Mouse (Mus musculus) intestine, postnatal 0 days (tissue): ENCODE measurements around the gene Arhgef25. TPM values are rescaled to one million over a fixed set of nuclear protein-coding genes. Genes with fewer than 3 reads are reported as not detected.
"Not testable (repeated sequence)": the region's sequence is repeated elsewhere in the genome, so short reads cannot be mapped to it uniquely, and the experiment has no call there.

Source experiments
- ATAC-seq: fragments of 200-750 bp; cut with Nextera tagmentation; 2 replicates; pipeline ENCODE4 v1.8.0; 2017; ENCODE audit warnings: mild to moderate bottlenecking, moderate TSS enrichment, moderate library complexity
- H3K27ac ChIP-seq: fragments of 300-500 bp; sonication (generic); 2 replicates; pipeline ENCODE4 v1.5.1; 2014; ENCODE audit warnings: mild to moderate bottlenecking, low read depth, low read length, moderate library complexity
- H3K27me3 ChIP-seq: fragments of 300-500 bp; sonication (generic); replicated peaks from 2 replicates; pipeline ENCODE4 v1.6.1; 2014; ENCODE audit warnings: low read length, mixed read lengths; ENCODE audit not compliant: control insufficient read depth, insufficient read depth
- H3K36me3 ChIP-seq: fragments of 300-500 bp; sonication (generic); 2 replicates; pipeline ENCODE4 v1.6.1; 2014; ENCODE audit warnings: mild to moderate bottlenecking, moderate library complexity; ENCODE audit not compliant: control insufficient read depth, insufficient read depth
- H3K4me1 ChIP-seq: fragments of 300-500 bp; sonication (generic); replicated peaks from 2 replicates; pipeline ENCODE4 v1.6.1; 2014; ENCODE audit warnings: antibody characterized with exemption, low read length, mixed read lengths; ENCODE audit not compliant: control insufficient read depth, insufficient read depth
- H3K4me2 ChIP-seq: fragments of 300-500 bp; sonication (generic); replicated peaks from 2 replicates; pipeline ENCODE4 v1.6.1; 2014; ENCODE audit warnings: low read depth, mild to moderate bottlenecking, moderate library complexity
- H3K4me3 ChIP-seq: fragments of 300-500 bp; sonication (generic); 2 replicates; pipeline ENCODE4 v1.5.1; 2014; ENCODE audit warnings: low read depth, low read length
- H3K9ac ChIP-seq: fragments of 300-500 bp; sonication (generic); 2 replicates; pipeline ENCODE4 v1.6.1; 2014; ENCODE audit warnings: mild to moderate bottlenecking, low read depth, low read length
- H3K9me3 ChIP-seq: fragments of 300-500 bp; sonication (generic); 2 replicates; pipeline ENCODE4 v1.6.1; 2016; ENCODE audit warnings: mixed run types; ENCODE audit not compliant: control insufficient read depth
- CTCF ChIP-seq: sonication (generic); IDR thresholded peaks from 2 replicates; pipeline ENCODE4 v1.5.1; 2016; ENCODE audit warnings: low read depth, mild to moderate bottlenecking, control low read depth, antibody characterized with exemption, moderate library complexity
- WGBS: fragments of 180-500 bp; shearing (Covaris S2); extraction: QIAGEN DNeasy Blood & Tissue Kit; methylation state at CpG from one replicate; pipeline ENCODE4 v1.1.7; 2014; 5-methylcytosine and 5-hydroxymethylcytosine counted together
- polyA plus RNA-seq: library from polyadenylated mRNA; unstranded; fragments of >200 nt; fragmentation: Nextera tagmentation; extraction: Ambion mirVana; gene quantifications from 2 replicates; pipeline ENCODE4 v1.2.1, GENCODE M21; 2015

Arhgef25 gene
- polyA plus RNA-seq, 1 experiment from 2014 or later: 14.4 TPM

DNA sequence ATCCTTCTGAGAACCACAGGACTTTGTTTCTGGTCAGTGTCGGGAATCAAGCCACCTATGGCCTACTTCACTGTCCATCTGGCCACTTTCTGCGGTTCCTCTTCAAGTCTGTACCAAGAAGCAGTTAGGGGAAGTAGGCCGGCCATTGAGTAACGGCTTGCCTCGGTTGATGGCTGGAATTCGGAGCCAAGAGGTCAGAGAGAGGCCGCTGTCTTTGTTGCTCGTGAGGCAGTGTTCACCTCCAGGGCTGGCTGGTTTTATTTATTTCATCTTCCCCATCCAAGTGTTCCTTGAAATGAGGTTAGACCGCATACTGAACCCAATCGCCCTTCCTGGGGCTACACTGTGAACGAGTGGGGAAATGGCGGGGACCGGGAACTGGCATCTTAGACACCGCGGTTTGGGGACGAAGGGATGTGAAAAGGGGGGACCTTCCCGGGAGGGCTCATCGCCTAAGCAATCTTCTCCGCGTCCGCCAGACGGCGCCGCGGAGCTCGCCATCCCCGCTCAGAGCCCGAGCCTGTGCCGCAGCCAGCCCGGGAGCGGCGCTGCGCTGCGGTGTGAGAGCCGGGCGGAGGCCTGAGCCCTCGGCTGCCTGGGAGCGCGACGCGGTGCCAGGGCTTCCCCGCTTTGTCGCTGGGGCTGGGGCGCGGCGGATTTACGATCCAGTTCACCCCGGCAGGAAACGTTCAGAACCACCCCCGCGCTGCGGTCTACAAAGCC, 25.1 kb downstream of the Arhgef25 start, which contains the start of gene B4galnt1:
TSS of gene B4galnt1 (plus strand) at position 595 of the 723 bp plus-strand sequence.
- Histone ChIP-seq H3K9me3 (no peaks in the 10 kb centered on the region), H3K27ac (peak within 1 kb of the TSS; percentile 84), H3K4me1 (no peaks in the 10 kb centered on the region; the same call in 1 of the 2 replicates), H3K4me3 (peak within 1 kb of the TSS; percentile 57), H3K9ac (peak within 1 kb of the TSS; percentile 60), H3K36me3 (peaks cover 3% of the 10 kb centered on the region; the same call in 1 of the 2 replicates), H3K4me2 (peak within 1 kb of the TSS; percentile 98), H3K27me3 (peaks cover 18% of the 10 kb centered on the region)
- WGBS: 3% methylated on average over 52 of the region's 52 CpGs
- TF ChIP-seq CTCF: peak; percentile 98
- ATAC-seq: peak; percentile 78

DNA sequence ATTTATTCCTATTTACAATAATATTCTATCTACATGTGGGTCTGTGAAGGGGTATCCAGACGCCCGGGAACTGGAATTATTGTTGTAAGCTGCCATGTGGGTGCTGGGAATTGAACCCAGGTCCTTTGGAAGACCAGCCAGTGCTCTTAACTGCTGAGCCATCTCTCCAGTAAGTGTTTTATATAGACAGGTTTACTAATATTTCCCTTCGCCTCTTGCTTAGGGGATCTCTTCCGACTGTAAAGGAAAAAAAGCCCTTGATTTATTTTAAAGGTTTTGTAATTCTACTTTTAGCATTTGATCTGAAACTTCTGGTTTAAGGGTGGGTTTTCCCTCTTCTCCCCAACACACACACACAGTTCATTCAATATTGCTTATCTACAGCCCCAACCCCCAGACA, 25.7 kb downstream of the Arhgef25 start:
- Histone ChIP-seq H3K4me2 (peak overlapping the region; percentile 98; the same call in 1 of the 2 replicates), H3K9ac (no peak overlapping the region), H3K27me3 (peaks cover 16% of the 10 kb centered on the region; the same call in 1 of the 2 replicates), H3K36me3 (no peaks in the 10 kb centered on the region), H3K4me3 (no peak overlapping the region), H3K9me3 (no peaks in the 10 kb centered on the region), H3K27ac (no peak overlapping the region), H3K4me1 (no peaks in the 10 kb centered on the region; the same call in 1 of the 2 replicates)
- WGBS: 91% methylated on average over 4 of the region's 4 CpGs
- TF ChIP-seq CTCF: no peak
- no peak for ATAC-seq

DNA sequence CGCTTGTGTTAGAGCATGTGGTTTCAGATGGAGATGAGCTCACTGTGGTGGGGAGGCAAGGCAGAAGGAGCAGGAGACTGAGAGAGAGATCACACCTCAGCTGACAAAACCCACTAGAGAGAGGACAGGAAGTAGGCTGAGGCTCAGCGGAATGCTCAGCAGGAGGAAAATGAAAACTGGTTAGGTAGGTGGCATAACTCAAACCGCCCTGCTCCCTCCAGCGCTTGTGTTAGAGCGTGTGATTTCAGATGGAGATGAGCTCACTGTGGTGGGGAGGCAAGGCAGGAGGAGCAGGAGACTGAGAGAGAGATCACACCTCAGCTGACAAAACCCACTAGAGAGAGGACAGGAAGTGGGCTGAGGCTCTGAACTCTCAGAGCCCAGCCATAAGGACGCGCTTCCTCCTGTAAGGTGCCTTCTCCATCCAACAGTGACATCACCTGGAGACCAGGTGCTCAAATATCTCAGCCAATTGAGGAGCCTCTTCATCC, 27.1 kb downstream of the Arhgef25 start:
- 49% methylated on average over 7 of the region's 7 CpGs for WGBS
- H3K36me3 ChIP-seq, H3K9me3 ChIP-seq, H3K4me3 ChIP-seq, ATAC-seq, H3K9ac ChIP-seq, H3K4me2 ChIP-seq, H3K4me1 ChIP-seq, H3K27ac ChIP-seq: not testable (repeated sequence)
- peaks cover 16% of the 10 kb centered on the region; the same call in 1 of the 2 replicates for H3K27me3 ChIP-seq

DNA sequence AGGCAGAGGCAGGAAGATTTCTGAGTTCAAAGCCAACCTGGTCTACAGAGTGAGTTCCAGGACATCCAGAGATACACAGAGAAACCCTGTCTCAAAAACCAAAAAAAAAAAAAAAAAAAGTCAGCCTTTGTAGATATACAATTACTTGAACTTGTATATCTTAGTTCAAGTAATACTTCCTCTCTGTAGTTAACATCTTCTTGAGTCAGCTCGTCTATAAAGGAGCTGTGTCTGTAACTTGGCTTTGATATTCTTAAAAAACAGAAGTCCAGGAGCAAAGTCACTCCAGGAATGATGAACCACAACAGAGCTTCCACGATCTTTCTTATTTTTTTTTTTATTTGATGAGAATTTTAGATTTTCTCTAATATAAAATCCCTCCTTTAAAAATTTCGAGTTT, 29.2 kb downstream of the Arhgef25 start:
- H3K9me3 ChIP-seq: no peaks in the 10 kb centered on the region
- no peak overlapping the region for H3K9ac ChIP-seq
- H3K27me3 ChIP-seq: peaks cover 5% of the 10 kb centered on the region; the same call in 1 of the 2 replicates
- WGBS: 72% methylated on average over 3 of the region's 3 CpGs
- ATAC-seq: no peak
- H3K36me3 ChIP-seq: no peaks in the 10 kb centered on the region
- no peaks in the 10 kb centered on the region; the same call in 1 of the 2 replicates for H3K4me1 ChIP-seq
- no peak overlapping the region for H3K4me2 ChIP-seq
- no peak overlapping the region for H3K4me3 ChIP-seq
- no peak for TF ChIP-seq CTCF
- no peak overlapping the region for H3K27ac ChIP-seq

DNA sequence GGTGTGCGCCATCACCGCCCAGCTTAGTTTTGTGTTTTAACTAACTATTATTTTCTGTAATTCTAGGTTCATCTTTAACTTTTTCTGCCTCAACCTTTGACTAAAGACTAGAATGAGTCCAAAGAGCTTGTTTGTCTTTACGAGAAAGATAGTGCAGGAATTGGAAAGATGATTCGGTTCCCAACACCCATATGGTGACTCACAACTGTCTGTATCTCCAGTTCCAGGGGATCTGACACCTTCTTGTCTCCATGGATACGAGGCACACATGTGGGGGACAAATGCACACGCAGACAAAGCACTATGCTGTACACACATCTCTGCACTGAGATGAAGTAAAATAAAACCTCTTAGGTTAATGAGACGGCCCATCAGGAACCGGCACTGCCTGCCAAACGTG, 29.8 kb downstream of the Arhgef25 start:
- Histone ChIP-seq H3K9ac (no peak overlapping the region), H3K27me3 (no peaks in the 10 kb centered on the region), H3K4me2 (no peak overlapping the region), H3K27ac (no peak overlapping the region), H3K9me3 (no peaks in the 10 kb centered on the region), H3K36me3 (no peaks in the 10 kb centered on the region), H3K4me3 (no peak overlapping the region), H3K4me1 (no peaks in the 10 kb centered on the region)
- ATAC-seq: no peak
- TF ChIP-seq CTCF: no peak
- 60% methylated on average over 9 of the region's 9 CpGs for WGBS

DNA sequence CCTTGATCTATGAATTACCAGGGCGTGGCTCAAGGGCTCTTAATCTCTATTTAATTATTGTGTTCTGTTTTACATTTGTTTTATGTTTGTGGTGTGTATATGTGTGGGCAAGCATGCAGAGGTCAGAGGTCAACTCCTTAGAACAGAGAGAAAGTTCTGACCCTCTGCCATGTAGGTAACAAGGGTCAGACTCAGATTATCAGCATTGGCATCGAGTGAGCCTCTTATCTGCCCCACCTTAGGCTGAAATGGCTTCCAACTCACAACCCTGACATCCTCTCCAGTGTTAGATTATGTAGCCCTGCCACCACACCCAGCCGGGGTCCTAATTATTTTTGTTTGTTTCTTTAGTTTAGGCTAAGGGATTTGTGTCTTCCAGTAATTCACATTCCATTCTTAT, 31.4 kb downstream of the Arhgef25 start:
- Histone ChIP-seq H3K4me1 (no peaks in the 10 kb centered on the region), H3K9me3 (no peaks in the 10 kb centered on the region), H3K27me3 (no peaks in the 10 kb centered on the region), H3K27ac (no peak overlapping the region), H3K9ac (no peak overlapping the region), H3K4me3 (no peak overlapping the region), H3K4me2 (no peak overlapping the region), H3K36me3 (no peaks in the 10 kb centered on the region)
- TF ChIP-seq CTCF: no peak
- peak; percentile 2; the same call in 1 of the 2 replicates for ATAC-seq
- WGBS: 31% methylated on average over 3 of the region's 3 CpGs
